Mouse (Mus musculus) spleen, adult 2 months (tissue): ENCODE measurements around the gene Gm2000. TPM values are rescaled to one million over a fixed set of nuclear protein-coding genes. Genes with fewer than 3 reads are reported as not detected.
"Not testable (repeated sequence)": the region's sequence is repeated elsewhere in the genome, so short reads cannot be mapped to it uniquely, and the experiment has no call there.

ENCODE experiments used
- DNase-seq, 2 experiments: peaks; one replicate each; pipeline versions ENCODE4 v3.0.0 to v3.0.0-alpha.2; 2012 to 2021; ENCODE audit warnings: low spot score in 2 of 2, low read depth in 1 of 2
- H3K27ac ChIP-seq: fragments of 200-500 bp; 2 replicates; pipeline ENCODE4 v1.5.1; 2012; ENCODE audit warnings: low read length, inconsistent platforms; ENCODE audit not compliant: insufficient read depth
- H3K27me3 ChIP-seq: fragments of 200-500 bp; 2 replicates; pipeline ENCODE4 v1.6.1; 2012; ENCODE audit warnings: mild to moderate bottlenecking, moderate library complexity, low read length, inconsistent platforms; ENCODE audit not compliant: control insufficient read depth, insufficient read depth
- H3K36me3 ChIP-seq: fragments of 200-500 bp; 2 replicates; pipeline ENCODE4 v1.6.1; 2012; ENCODE audit warnings: mild to moderate bottlenecking, low read length, inconsistent platforms; ENCODE audit not compliant: control insufficient read depth, insufficient read depth
- H3K4me1 ChIP-seq: fragments of 200-500 bp; 2 replicates; pipeline ENCODE4 v1.6.1; 2011; ENCODE audit warnings: inconsistent platforms; ENCODE audit not compliant: control insufficient read depth, insufficient read depth, insufficient read length
- H3K4me3 ChIP-seq: fragments of 200-500 bp; 2 replicates; pipeline ENCODE4 v1.5.1; 2011; ENCODE audit warnings: mild to moderate bottlenecking, inconsistent platforms; ENCODE audit not compliant: insufficient read depth, insufficient read length; ENCODE audit errors: extremely low read depth
- CTCF ChIP-seq: fragments of 200-500 bp; IDR thresholded peaks from 2 replicates; pipeline ENCODE4 v1.5.1; 2011; ENCODE audit warnings: mild to moderate bottlenecking, inconsistent platforms; ENCODE audit not compliant: insufficient read depth, insufficient read length, insufficient replicate concordance; ENCODE audit errors: extremely low read depth
- POLR2A ChIP-seq: fragments of 200-500 bp; IDR thresholded peaks from 2 replicates; pipeline ENCODE4 v1.6.1; 2011; ENCODE audit warnings: low read depth, low read length, inconsistent platforms
- WGBS: fragments of 180-500 bp; shearing (Covaris S2); methylation state at CpG from one replicate; pipeline ENCODE4 v1.1.7; 2018; 5-methylcytosine and 5-hydroxymethylcytosine counted together
- polyA plus RNA-seq: library from polyadenylated mRNA; depleted of rRNA; stranded (reverse); fragments of >200 nt; gene quantifications from 2 replicates; pipeline ENCODE4 v1.2.3, GENCODE M21; 2012

Gm2000 gene
- polyA plus RNA-seq, 1 experiment = 27.1 TPM

GRCm38 (mm10) chr1:156352466-156352865 is 13.4 kb upstream of the Gm2000 start:
- WGBS = 94% methylated on average over 2 of the region's 2 CpGs
- H3K27ac ChIP-seq = no peak overlapping the region
- DNase-seq = no peak
- H3K36me3 ChIP-seq = no peaks in the 10 kb centered on the region
- H3K4me3 ChIP-seq = no peak overlapping the region
- no peaks in the 10 kb centered on the region for H3K27me3 ChIP-seq
- TF ChIP-seq CTCF = no peak
- TF ChIP-seq POLR2A = no peak
- no peaks in the 10 kb centered on the region for H3K4me1 ChIP-seq

GRCm38 (mm10) chr1:156381217-156381616 is 15.4 kb downstream of the Gm2000 start:
- DNase-seq = no peak
- no peak overlapping the region for H3K27ac ChIP-seq
- no peak overlapping the region for H3K4me3 ChIP-seq
- TF ChIP-seq CTCF (no peak), POLR2A (no peak)
- 91% methylated on average over 3 of the region's 3 CpGs for WGBS
- no peaks in the 10 kb centered on the region for H3K4me1 ChIP-seq
- no peaks in the 10 kb centered on the region for H3K36me3 ChIP-seq
- no peaks in the 10 kb centered on the region for H3K27me3 ChIP-seq

- Histone ChIP-seq H3K4me3 (no peak overlapping the region), H3K4me1 (no peaks in the 10 kb centered on the region), H3K27me3 (no peaks in the 10 kb centered on the region; the same call in 1 of the 2 replicates), H3K27ac (no peak overlapping the region), H3K36me3 (no peaks in the 10 kb centered on the region)
- 87% methylated on average over 4 of the region's 4 CpGs for WGBS
- TF ChIP-seq CTCF (no peak), POLR2A (no peak)
- DNase-seq = no peak
These were observed 20.4 kb downstream of the Gm2000 start for GRCm38 (mm10) chr1:156386232-156386631.

- Histone ChIP-seq H3K27ac (no peak overlapping the region), H3K36me3 (no peaks in the 10 kb centered on the region), H3K4me3 (no peak overlapping the region), H3K27me3 (no peaks in the 10 kb centered on the region; the same call in 1 of the 2 replicates), H3K4me1 (no peaks in the 10 kb centered on the region)
- TF ChIP-seq POLR2A = no peak
- TF ChIP-seq CTCF = no peak
- WGBS = 52% methylated on average over 3 of the region's 3 CpGs
- DNase-seq = no peak
These were observed 21.0 kb downstream of the Gm2000 start for GRCm38 (mm10) chr1:156386880-156387279.

GRCm38 (mm10) chr1:156393148-156393547 is 27.3 kb downstream of the Gm2000 start:
- no peak for DNase-seq
- no peaks in the 10 kb centered on the region for H3K4me1 ChIP-seq
- no peak overlapping the region for H3K4me3 ChIP-seq
- TF ChIP-seq POLR2A (no peak), CTCF (no peak)
- no peak overlapping the region for H3K27ac ChIP-seq
- H3K36me3 ChIP-seq = no peaks in the 10 kb centered on the region
- no peaks in the 10 kb centered on the region for H3K27me3 ChIP-seq
- 73% methylated on average over 4 of the region's 4 CpGs for WGBS

GRCm38 (mm10) chr1:156400159-156400558 is 34.3 kb downstream of the Gm2000 start:
- not testable (repeated sequence) for H3K4me3 ChIP-seq, H3K27ac ChIP-seq, H3K4me1 ChIP-seq, H3K27me3 ChIP-seq, H3K36me3 ChIP-seq, DNase-seq
- WGBS = 91% methylated on average over 3 of the region's 3 CpGs

- no peaks in the 10 kb centered on the region for H3K36me3 ChIP-seq
- no peak overlapping the region for H3K4me3 ChIP-seq
- 84% methylated on average over 2 of the region's 2 CpGs for WGBS
- no peak for TF ChIP-seq POLR2A
- no peak for TF ChIP-seq CTCF
- H3K27me3 ChIP-seq = no peaks in the 10 kb centered on the region
- H3K27ac ChIP-seq = no peak overlapping the region
- no peak for DNase-seq
- no peaks in the 10 kb centered on the region for H3K4me1 ChIP-seq
These were observed 36.7 kb downstream of the Gm2000 start for GRCm38 (mm10) chr1:156402491-156402890.
